Mouse (Mus musculus) C2C12 (cell line): ENCODE measurements around the gene Csrp1. TPM values are rescaled to one million over a fixed set of nuclear protein-coding genes. Genes with fewer than 3 reads are reported as not detected.

Experiments
- H3K27me3 ChIP-seq: one replicate; pipeline ENCODE4 v1.6.1; 2011; ENCODE audit not compliant: control insufficient read depth, insufficient read depth, insufficient read length
- H3K36me3 ChIP-seq: one replicate; pipeline ENCODE4 v1.6.1; 2011; ENCODE audit not compliant: control insufficient read depth, insufficient read depth
- H3K4me3 ChIP-seq: one replicate; pipeline ENCODE4 v1.5.1; 2011; ENCODE audit warnings: mild to moderate bottlenecking, control low read depth; ENCODE audit not compliant: poor library complexity, insufficient read depth, severe bottlenecking
- H3K79me2 ChIP-seq: one replicate; pipeline ENCODE4 v1.6.1; 2011; ENCODE audit not compliant: control insufficient read depth, insufficient read depth
- H3K79me3 ChIP-seq: one replicate; pipeline ENCODE4 v1.6.1; 2011; ENCODE audit warnings: low read depth, control low read depth
- H3ac ChIP-seq: one replicate; pipeline ENCODE3; 2011; ENCODE audit warnings: low read depth; ENCODE audit not compliant: control insufficient read depth, insufficient read length
- CEBPB ChIP-seq: IDR thresholded peaks from one replicate; pipeline ENCODE4 v1.6.1; 2011; ENCODE audit warnings: low read depth, mild to moderate bottlenecking, control low read depth, moderate library complexity
- CTCF ChIP-seq: IDR thresholded peaks from one replicate; pipeline ENCODE4 v1.5.1; 2011; ENCODE audit not compliant: control insufficient read depth, insufficient read depth, insufficient read length
- FOSL1 ChIP-seq: IDR thresholded peaks from one replicate; pipeline ENCODE4 v1.8.0; 2011; ENCODE audit warnings: mild to moderate bottlenecking, low read length; ENCODE audit not compliant: poor library complexity, insufficient read depth, severe bottlenecking
- MAX ChIP-seq: IDR thresholded peaks from one replicate; pipeline ENCODE4 v1.6.1; 2011; ENCODE audit warnings: mild to moderate bottlenecking, control low read depth
- MYOD1 ChIP-seq: IDR thresholded peaks from one replicate; pipeline ENCODE4 v1.6.1; 2011; ENCODE audit warnings: low read depth; ENCODE audit not compliant: control insufficient read depth, insufficient read length
- MYOG ChIP-seq: IDR thresholded peaks from one replicate; pipeline ENCODE4 v1.6.1; 2011; ENCODE audit not compliant: control insufficient read depth, insufficient read length; ENCODE audit errors: extremely low read depth
- USF1 ChIP-seq: IDR thresholded peaks from one replicate; pipeline ENCODE4 v1.6.1; 2011; ENCODE audit warnings: low read depth, mild to moderate bottlenecking, control low read depth, moderate library complexity
- polyA plus RNA-seq: library from polyadenylated mRNA; unstranded; fragments of >200 nt; fragmentation: generic; extraction: Trizol; gene quantifications from one replicate; pipeline ENCODE4 v1.2.1, GENCODE M21; 2012; ENCODE audit warnings: missing spikeins

Gene Csrp1
- polyA plus RNA-seq, 1 experiment: 427 TPM

- peak overlapping the region; percentile 95 for H3K4me3 ChIP-seq
- H3ac ChIP-seq: peak overlapping the region; percentile 97
- TF ChIP-seq FOSL1 (no peak), CEBPB (no peak), MAX (no peak), MYOD1 (no peak), USF1 (no peak), CTCF (no peak), MYOG (no peak)
- peaks cover 44% of the 10 kb centered on the region for H3K79me3 ChIP-seq
- peaks cover 55% of the 10 kb centered on the region for H3K79me2 ChIP-seq
- H3K36me3 ChIP-seq: peaks cover 40% of the 10 kb centered on the region
- H3K27me3 ChIP-seq: no peaks in the 10 kb centered on the region
Observed at GRCm38 (mm10) chr1:135766592-135767306, 46.9 kb downstream of the Csrp1 start.

GRCm38 (mm10) chr1:135767324-135767890 lies 47.5 kb downstream of the Csrp1 start:
- peaks cover 46% of the 10 kb centered on the region for H3K79me3 ChIP-seq
- peaks cover 40% of the 10 kb centered on the region for H3K36me3 ChIP-seq
- peaks cover 61% of the 10 kb centered on the region for H3K79me2 ChIP-seq
- H3K27me3 ChIP-seq: no peaks in the 10 kb centered on the region
- peak overlapping the region; percentile 95 for H3K4me3 ChIP-seq
- peak overlapping the region; percentile 97 for H3ac ChIP-seq
- TF ChIP-seq MAX: peak; percentile 13
- TF ChIP-seq USF1: no peak

- Histone ChIP-seq H3K4me3 (peak overlapping the region; percentile 95), H3K79me2 (peaks cover 68% of the 10 kb centered on the region), H3K79me3 (peaks cover 46% of the 10 kb centered on the region), H3ac (peak overlapping the region; percentile 16), H3K36me3 (peaks cover 40% of the 10 kb centered on the region), H3K27me3 (no peaks in the 10 kb centered on the region)
- TF ChIP-seq CEBPB (no peak), FOSL1 (no peak), MYOG (no peak), USF1 (no peak)
Observed at GRCm38 (mm10) chr1:135768400-135768799, 48.5 kb downstream of the Csrp1 start.

- Histone ChIP-seq H3K4me3 (peak overlapping the region; percentile 12), H3K36me3 (peaks cover 40% of the 10 kb centered on the region), H3K79me3 (peaks cover 46% of the 10 kb centered on the region), H3K79me2 (peaks cover 67% of the 10 kb centered on the region), H3ac (peak overlapping the region; percentile 29), H3K27me3 (no peaks in the 10 kb centered on the region)
- TF ChIP-seq CEBPB (no peak), MYOG (no peak)
Observed at GRCm38 (mm10) chr1:135770237-135770636, 50.4 kb downstream of the Csrp1 start.

GRCm38 (mm10) chr1:135770896-135771572 lies 51.2 kb downstream of the Csrp1 start:
- no peaks in the 10 kb centered on the region for H3K27me3 ChIP-seq
- peak overlapping the region; percentile 12 for H3K4me3 ChIP-seq
- H3K36me3 ChIP-seq: peaks cover 40% of the 10 kb centered on the region
- peaks cover 46% of the 10 kb centered on the region for H3K79me3 ChIP-seq
- peak overlapping the region; percentile 21 for H3ac ChIP-seq
- H3K79me2 ChIP-seq: peaks cover 60% of the 10 kb centered on the region
- TF ChIP-seq CEBPB: no peak
- peak; percentile 70 for TF ChIP-seq MYOD1
- peak; percentile 43 for TF ChIP-seq FOSL1

- TF ChIP-seq MYOD1: no peak
- TF ChIP-seq MAX: peak; percentile 47
- TF ChIP-seq MYOG: no peak
- no peak for TF ChIP-seq CEBPB
- peaks cover 55% of the 10 kb centered on the region for H3K79me2 ChIP-seq
- peak overlapping the region; percentile 21 for H3ac ChIP-seq
- peaks cover 40% of the 10 kb centered on the region for H3K36me3 ChIP-seq
- no peak overlapping the region for H3K4me3 ChIP-seq
- no peaks in the 10 kb centered on the region for H3K27me3 ChIP-seq
- peaks cover 41% of the 10 kb centered on the region for H3K79me3 ChIP-seq
Observed at GRCm38 (mm10) chr1:135771573-135771970, 51.7 kb downstream of the Csrp1 start.
